Mouse (Mus musculus) adrenal gland, adult 18-20 months (tissue): Measurements from ENCODE around the gene Capn5. TPM values are rescaled to one million over a fixed set of nuclear protein-coding genes. Genes with fewer than 3 reads are reported as not detected.

Source experiments
- DNase-seq, 2 experiments: peaks; one replicate each; pipeline ENCODE4 v3.0.0; 2021 to 2022; ENCODE audit warnings: low spot score in 2 of 2
- total RNA-seq, 2 experiments: library from RNA; stranded (reverse); gene quantifications; 1 replicate in 1 of 2; 2 replicates in 1 of 2; pipeline ENCODE4 v1.2.3; 2021

The Capn5 gene
- total RNA-seq, 2 experiments from 2014 or later: 4.2 to 4.6 TPM

- no peak for DNase-seq
Measured at GRCm38 (mm10) chr7:98150525-98150924, 27.5 kb downstream of the Capn5 start.

GRCm38 (mm10) chr7:98149802-98150201 lies 28.3 kb downstream of the Capn5 start:
- no peak for DNase-seq

- no peak for DNase-seq
Measured at GRCm38 (mm10) chr7:98148721-98149407, 29.2 kb downstream of the Capn5 start.

- DNase-seq: peak in 1 of 2 experiments; percentile 37
Measured at GRCm38 (mm10) chr7:98147766-98148165, 30.3 kb downstream of the Capn5 start.

DNA sequence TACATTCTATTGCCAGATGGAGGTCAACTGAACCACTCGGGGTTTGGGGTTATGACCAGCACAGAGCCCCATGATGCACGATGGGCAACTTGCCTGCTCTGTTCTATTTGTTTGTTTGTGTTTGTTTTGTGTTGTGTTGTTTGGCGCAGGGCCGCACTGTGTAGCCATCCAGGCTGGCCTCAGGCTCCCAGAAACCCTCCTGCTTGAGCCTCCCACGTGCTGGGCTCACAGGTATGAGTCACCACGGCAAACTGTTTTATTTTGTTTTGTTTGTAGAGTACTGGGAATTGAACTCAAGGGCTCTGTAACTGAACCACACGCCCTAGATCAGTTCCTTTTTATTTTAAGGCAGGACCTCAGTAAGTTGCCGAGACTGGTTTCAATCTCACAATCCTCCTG lies 31.6 kb downstream of the Capn5 start:
- no peak for DNase-seq

- no peak for DNase-seq
Measured at GRCm38 (mm10) chr7:98145842-98146446, 32.1 kb downstream of the Capn5 start.

DNA sequence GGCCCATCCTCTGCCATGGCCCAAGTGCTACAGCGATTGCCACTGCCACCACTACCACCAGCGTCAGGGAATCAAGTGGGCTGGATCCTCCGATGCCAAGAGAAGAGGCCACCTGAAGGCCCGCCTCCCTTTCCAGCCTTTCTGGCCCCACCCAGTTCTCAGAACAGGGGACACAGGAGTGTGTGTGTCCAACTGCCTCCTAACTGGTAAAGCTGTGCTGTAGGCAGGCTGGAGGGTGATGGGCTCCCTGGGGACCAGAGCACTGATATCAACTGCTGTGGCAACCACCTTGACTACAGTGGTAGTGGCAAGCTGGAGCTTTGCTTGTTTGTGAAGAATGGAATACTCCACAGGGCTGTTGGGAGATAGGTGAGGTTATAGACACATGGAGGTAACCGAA lies 32.7 kb downstream of the Capn5 start, which contains the start of gene Omp:
TSS of gene Omp (minus strand) at position 101 of the 400 bp plus-strand sequence.
- DNase-seq: no peak

- no peak for DNase-seq
Measured at GRCm38 (mm10) chr7:98142648-98143047, 35.4 kb downstream of the Capn5 start.

DNA sequence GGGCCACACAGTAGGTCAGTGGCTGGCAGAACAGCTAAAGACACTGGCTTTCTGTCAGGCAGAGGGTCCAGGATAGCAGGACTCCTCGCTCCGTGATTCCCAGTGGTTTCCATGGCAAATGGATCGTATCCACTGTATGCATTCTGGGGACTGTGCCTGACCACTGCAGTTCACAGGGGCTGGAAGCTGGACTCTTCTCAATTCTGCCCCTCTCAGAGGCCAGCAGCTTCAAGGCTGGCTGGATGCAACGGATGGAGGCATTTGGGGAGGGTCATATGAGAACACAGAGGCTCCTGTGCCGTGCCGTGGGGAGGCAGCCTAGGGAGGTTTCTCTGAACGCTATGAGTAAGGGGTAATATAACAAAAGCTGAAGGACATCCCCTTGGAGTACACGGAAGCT lies 35.8 kb downstream of the Capn5 start:
- DNase-seq: no peak

DNA sequence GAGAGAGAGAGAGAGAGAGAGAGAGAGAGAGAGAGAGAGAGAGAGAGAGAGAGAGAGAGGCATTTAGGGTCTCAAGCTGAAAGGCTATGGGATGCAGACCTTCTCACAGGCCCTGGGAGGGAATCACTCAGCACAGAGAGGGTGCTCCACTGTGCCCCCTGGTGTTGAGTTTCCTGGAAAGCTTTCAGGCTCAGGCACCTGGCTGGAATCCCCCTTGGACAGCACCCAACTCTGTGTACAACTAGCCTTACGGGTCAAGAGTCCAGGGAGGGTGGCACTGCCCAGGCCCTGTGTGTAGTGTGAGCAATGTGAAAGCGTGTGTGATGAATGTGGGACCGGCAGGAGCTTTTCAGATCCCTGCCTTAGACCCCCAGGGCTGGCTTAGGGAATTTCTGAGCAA lies 36.9 kb downstream of the Capn5 start:
- peak in 1 of 2 experiments; percentile 49 for DNase-seq

DNA sequence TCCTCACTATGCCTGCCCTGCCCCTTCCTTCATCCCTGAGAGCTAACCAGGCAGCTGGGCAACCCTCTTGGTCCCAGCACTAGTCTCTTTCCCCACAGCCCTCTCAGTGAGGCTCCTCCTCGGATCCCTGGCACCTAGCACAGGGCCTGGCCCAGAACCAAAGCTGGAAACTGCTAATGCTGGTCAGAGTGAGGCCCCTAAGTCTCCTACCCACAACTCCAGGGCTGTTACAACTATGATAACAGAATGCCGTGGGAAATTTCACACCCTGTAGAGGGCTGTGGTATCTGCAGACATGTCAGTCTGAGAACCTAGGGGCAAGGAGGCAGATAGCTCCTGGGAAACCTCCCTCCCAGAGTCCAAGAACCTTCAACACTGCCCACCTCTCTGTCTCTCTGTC lies 37.5 kb downstream of the Capn5 start:
- no peak for DNase-seq

DNA sequence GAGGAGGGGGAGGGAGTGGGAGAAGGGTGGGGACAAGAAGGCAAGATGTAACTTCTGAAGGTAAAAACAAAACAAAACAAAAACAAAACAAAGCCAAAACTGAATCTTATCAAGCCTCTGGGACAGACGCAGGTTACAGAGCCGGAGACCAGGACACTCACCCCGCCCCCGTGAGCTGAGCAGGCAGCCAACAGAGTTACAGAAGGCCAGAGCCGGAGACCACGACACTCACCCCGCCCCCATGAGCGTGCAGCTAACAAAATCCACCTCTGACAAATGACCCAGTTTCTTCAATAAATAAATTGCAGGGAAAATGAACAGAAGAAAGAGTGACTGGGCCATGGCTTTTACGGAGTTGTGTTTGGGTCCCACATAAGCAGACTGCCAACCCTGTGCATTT lies 38.9 kb downstream of the Capn5 start:
- no peak for DNase-seq

GRCm38 (mm10) chr7:98137995-98138394 lies 40.1 kb downstream of the Capn5 start:
- DNase-seq: no peak

DNA sequence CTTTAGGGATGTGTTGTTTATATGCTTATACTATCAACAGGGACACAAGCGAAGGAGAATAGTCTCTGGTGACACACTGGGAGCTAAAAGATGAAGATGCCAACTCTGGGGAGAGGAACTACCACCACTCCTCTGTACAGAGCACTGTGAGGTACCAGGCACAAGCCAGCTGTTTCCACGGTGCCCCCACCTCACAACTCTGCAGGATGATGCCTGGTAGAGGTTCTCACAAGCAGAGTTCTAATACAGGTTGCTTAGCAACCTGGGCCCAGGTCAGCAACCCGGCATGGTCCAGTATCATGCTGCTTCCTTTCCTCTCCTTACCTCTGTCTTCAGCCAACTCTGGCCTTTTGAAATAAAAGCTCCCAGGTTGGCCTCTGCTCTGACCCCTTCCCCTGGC lies 40.5 kb downstream of the Capn5 start:
- DNase-seq: no peak

DNA sequence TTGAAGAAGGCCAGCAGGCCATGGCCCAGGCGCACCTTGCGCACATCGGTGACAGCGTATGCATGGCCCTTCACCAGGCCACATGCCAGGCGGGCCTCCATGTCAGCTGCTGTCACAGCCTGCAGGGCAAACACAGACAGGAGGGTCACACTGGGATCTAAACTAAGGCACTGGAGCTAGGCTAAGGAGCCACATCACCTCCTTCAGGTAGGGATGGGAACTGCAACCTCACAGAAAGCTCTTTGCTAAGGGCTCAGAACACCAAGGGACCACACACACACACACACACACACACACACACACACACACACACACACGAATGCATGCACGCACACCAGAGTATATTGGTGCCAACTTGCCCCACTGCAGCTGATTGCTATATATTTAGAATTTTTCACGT lies 46.3 kb downstream of the Capn5 start:
- no peak for DNase-seq

GRCm38 (mm10) chr7:98125473-98125872 lies 52.6 kb downstream of the Capn5 start:
- DNase-seq: peak in 1 of 2 experiments; percentile 47

GRCm38 (mm10) chr7:98124701-98125100 lies 53.4 kb downstream of the Capn5 start:
- DNase-seq: no peak

DNA sequence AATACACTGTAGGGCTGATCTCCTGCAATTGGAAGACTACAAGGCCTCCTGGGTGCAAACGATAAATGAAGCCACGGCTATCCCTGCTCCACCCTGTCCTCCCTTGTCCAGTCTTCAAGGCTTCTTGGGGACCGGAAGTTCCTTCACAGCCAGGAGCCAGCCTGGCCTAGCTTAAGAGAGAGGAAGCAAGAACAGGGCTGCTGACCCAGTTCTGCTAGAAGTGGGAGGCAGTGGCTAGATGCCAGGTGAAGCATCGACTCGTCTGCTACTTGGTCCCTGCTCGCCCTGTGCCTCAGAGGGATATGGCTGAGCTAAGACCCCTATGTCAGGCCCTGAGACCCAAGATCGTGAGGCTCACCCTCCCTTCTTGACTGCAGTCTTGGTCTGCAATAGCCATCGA lies 56.4 kb downstream of the Capn5 start:
- DNase-seq: no peak

DNA sequence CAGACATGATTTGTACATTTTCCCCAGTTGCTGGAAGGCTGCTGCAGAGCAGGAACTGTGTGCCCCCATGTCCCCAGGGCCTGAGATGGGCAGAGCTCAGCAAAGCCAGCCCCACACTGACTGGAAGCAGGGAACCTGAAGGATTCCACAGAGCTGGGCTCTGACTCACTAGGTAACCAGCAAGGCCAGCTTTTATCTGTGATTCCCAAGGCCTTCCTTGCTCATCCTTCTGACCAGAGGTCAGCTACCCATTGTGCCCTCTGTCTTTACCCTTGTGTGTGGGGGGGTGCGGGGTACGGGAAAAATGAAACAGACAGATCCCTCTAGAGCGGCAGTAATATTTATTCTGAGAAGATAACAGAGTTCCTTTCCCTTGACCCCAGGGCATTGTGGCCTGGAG lies 56.8 kb downstream of the Capn5 start:
- peak in 1 of 2 experiments; percentile 52 for DNase-seq

GRCm38 (mm10) chr7:98120325-98120724 lies 57.7 kb downstream of the Capn5 start:
- peak; percentile 80 to 82 for DNase-seq

- DNase-seq: no peak
Measured at GRCm38 (mm10) chr7:98119961-98120232, 58.2 kb downstream of the Capn5 start.

- peak; percentile 78 for DNase-seq
Measured at GRCm38 (mm10) chr7:98119179-98119960, 58.7 kb downstream of the Capn5 start, which contains the start of gene Myo7a. TSS of gene Myo7a (minus strand) at chr7:98119524.
